Mouse (Mus musculus): ENCODE measurements around the gene Ptgfrn.

GRCm38 (mm10) chr3:101029339-101029738 is 80.7 kb downstream of the Ptgfrn start, which contains the start of gene Cd101:
- no peak for TF ChIP-seq CTCF (IDR thresholded peaks at IDR 0.05; ENCODE audit: borderline replicate concordance, insufficient read depth, low read length)
- TF ChIP-seq POLR2A (IDR thresholded peaks at IDR 0.05; ENCODE audit: low read depth, low read length), result no peak

All from embryonic fibroblast, embryonic 13.5 days (primary cell).